Mouse (Mus musculus) layer of hippocampus, adult 2 months (tissue): Measurements from ENCODE around the gene Ddx49. TPM values are rescaled to one million over a fixed set of nuclear protein-coding genes. Genes with fewer than 3 reads are reported as not detected.

Experiments used
- DNase-seq, 2 experiments: peaks; one replicate each; pipeline ENCODE4 v3.0.0; 2022; ENCODE audit warnings: low spot score in 2 of 2
- H3K27ac ChIP-seq: fragments of 200-600 bp; 2 replicates; pipeline ENCODE4 v1.8.1; 2022
- H3K4me3 ChIP-seq: fragments of 200-600 bp; 2 replicates; pipeline ENCODE4 v1.8.1; 2022; ENCODE audit warnings: mild to moderate bottlenecking
- CTCF ChIP-seq: fragments of 200-600 bp; conservative IDR thresholded peaks from 2 replicates; pipeline ENCODE4 v1.8.1; 2022; ENCODE audit warnings: antibody characterized with exemption, mild to moderate bottlenecking, moderate library complexity
- total RNA-seq, 2 experiments: library from RNA; stranded (reverse); gene quantifications; 2 replicates each; pipeline ENCODE4 v1.2.3; 2021

Ddx49 gene
- total RNA-seq, 2 experiments from 2014 or later, result 45.5 to 52.1 TPM

DNA sequence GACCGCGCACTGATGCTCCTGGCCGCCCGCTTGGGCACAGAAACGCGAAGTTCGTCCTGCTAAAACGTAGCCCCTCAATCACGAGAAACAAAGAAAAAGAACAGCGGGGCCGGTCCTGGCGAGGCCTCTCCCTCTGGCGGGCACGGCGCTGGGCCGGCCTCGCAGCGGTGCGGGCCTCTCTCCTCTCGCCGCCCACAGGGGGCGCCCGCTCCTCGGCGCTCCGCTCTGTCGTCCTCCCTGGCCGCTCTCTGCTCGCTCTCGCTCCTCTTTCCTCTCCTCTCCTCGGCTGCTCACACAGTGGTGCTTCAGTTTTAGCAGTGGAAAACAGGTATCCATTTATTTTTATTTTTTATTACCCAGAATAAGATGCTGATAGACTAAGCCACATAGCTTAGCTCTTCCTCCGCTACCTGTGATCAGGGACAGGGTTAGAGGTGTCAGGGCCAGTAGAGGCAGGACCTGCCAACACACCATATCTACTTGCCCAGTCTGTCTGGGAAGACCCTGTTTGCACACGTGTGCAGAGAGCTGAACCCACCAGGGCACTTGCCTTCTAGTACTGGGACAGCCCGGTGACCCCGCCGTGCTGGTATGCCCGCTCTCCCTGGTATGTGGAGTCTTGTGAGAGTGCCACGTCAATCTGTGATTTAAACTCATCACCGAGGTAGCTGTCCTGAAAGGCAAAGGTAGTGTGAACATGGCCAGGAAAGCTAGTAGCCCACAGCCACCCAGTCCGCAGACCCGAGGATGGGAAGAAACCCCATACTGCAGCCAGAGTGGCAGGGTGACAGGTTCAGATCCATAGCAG lies 30.0 kb upstream of the Ddx49 start:
- peak; percentile 68 to 86 for DNase-seq
- Histone ChIP-seq H3K4me3 (no peak overlapping the region), H3K27ac (peak overlapping the region; percentile 77)
- peak; percentile 97 for TF ChIP-seq CTCF

DNA sequence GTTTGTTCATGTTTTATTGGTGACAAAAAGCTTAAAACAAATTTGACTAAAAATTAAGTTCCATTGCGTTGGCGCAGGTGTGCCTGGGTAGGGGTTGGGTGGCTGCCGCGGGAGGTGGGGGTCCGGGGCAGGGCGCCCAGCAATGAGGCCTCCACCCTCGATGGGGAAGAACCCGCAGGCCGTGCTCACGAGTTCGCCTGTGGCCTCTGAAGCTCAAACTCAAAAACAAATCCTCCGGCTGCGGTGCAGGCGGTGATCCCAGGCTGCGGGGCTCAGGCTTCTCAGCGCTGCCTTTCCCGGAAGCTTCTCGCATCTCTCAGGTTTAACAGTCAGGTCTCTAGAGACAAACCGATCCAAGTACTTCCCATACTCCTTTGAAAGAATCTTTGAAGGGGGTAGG lies 29.2 kb upstream of the Ddx49 start:
- peak overlapping the region; percentile 77 for H3K27ac ChIP-seq
- no peak for DNase-seq

DNA sequence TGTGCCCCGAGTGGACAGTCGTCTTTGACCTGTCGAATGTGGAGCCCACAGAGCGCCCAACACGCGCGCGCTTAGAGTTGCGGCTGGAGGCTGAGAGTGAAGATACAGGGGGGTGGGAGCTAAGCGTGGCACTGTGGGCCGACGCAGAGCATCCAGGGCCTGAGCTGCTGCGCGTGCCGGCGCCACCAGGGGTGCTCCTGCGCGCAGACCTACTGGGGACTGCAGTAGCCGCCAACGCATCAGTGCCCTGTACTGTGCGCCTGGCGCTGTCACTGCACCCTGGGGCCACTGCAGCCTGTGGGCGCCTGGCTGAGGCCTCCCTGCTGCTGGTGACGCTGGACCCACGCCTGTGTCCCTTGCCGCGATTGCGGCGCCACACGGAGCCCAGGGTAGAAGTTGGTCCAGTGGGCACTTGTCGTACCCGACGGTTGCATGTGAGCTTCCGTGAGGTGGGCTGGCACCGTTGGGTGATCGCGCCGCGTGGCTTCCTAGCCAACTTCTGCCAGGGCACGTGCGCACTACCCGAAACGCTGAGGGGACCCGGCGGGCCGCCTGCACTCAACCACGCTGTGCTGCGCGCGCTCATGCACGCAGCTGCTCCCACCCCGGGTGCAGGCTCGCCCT lies 28.6 kb upstream of the Ddx49 start:
- Histone ChIP-seq H3K4me3 (no peak overlapping the region), H3K27ac (peak overlapping the region; percentile 77)

More for the DNA sequence above, 29.2 kb upstream of the Ddx49 start:
- TF ChIP-seq CTCF, result no peak
- H3K4me3 ChIP-seq, result no peak overlapping the region

DNA sequence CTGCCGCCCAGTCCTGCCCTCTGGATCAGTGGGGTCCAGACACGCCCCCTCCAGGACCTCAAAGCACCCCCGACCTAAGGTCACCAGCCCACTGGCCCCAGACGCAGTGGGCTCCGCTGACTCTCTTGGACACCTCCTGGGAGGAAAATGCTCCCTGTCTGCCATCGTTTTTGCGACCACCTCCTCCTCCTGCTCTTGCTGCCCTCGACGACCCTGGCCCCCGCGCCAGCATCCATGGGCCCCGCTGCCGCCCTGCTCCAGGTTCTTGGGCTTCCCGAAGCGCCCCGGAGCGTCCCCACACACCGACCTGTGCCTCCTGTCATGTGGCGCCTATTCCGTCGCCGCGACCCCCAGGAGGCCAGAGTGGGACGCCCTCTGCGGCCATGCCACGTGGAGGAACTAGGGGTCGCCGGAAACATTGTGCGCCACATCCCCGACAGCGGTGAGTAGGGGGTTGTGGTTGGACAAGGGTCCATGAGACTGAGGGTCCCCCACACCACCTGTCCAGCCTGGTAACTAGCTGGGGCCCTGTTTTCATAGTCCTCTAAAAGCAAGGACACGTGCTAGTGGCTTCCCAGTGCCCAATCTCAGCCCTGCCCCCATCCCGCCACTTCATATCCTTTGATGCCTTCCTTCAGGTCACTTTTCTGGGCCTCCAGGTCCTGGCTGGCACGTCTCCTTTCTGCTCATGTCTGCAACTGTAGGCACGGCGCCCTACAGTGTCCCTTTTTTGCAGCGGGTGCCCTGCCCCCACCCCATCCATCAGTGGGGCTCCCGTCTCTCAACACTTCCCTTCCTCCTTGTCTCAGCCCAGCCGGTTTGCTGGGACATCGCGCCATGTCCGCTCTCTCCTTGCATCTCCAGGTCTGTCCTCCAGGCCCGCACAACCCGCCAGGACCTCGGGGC lies 27.8 kb upstream of the Ddx49 start:
- TF ChIP-seq CTCF, result no peak
- no peak for DNase-seq
- H3K27ac ChIP-seq, result peak overlapping the region; percentile 77
- H3K4me3 ChIP-seq, result no peak overlapping the region

More for the DNA sequence above, 28.6 kb upstream of the Ddx49 start:
- peak; percentile 77 for TF ChIP-seq CTCF
- peak in 1 of 2 experiments; percentile 68 for DNase-seq

DNA sequence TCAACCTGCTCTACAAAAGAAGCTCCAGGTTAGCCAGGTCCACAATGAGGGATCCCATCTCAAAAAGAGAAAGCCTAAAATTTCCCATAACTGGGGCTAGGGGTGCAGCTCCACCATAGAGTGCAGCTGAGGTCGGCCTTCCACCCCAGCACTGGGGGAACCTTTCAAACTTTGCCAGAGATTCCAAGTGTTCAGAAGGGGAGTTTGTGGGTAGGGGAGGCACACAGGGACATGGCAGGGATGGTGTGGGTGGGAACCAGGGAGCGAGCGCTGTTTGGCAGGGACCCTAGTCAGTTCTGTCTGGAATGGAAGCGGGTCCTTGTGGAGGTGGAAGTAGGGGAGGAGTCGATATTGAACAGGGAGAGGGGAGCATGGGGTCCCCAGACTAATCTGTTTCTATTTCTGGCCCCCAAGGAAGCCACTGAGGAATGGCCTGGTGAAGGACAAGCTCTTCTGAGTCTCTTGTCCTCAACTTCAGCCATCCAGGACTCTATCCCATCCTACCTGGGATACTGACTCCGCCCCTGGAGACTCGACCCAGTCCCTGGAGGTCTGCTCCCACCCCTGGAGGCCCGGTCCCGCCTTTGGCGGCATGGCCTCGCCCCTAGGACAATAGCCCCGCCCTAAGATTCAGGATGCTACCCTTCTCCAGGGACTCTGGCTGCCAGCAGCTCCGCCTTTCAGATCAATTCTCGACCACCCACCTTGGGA lies 27.0 kb upstream of the Ddx49 start, which contains the start of gene Gdf1:
TSS of gene Gdf1 (plus strand) at position 694 of the 711 bp plus-strand sequence.
- no peak for TF ChIP-seq CTCF
- no peak for DNase-seq
- H3K4me3 ChIP-seq, result no peak within 1 kb of the TSS
- H3K27ac ChIP-seq, result peak within 1 kb of the TSS; percentile 77

DNA sequence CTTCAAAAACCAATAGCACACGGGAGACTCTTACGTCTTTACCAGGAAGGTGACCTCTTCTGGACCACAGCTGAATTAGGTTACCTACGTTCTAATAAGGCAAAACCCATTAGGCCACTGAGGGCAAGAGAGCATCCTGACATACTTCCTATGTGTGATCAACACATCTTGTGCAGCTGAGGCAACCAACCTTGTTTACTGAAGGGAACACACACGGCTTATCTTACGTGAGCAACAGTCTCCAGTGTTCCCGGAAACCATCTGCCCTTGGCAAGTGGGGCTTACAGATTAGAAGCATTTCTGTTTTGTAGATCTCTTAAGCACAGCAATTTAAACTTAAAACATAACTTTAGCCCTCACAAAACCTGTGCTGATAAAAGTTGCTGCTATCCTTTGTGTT lies 25.2 kb upstream of the Ddx49 start:
- H3K27ac ChIP-seq, result peak overlapping the region; percentile 77
- H3K4me3 ChIP-seq, result no peak overlapping the region
- DNase-seq, result no peak
- TF ChIP-seq CTCF, result no peak

DNA sequence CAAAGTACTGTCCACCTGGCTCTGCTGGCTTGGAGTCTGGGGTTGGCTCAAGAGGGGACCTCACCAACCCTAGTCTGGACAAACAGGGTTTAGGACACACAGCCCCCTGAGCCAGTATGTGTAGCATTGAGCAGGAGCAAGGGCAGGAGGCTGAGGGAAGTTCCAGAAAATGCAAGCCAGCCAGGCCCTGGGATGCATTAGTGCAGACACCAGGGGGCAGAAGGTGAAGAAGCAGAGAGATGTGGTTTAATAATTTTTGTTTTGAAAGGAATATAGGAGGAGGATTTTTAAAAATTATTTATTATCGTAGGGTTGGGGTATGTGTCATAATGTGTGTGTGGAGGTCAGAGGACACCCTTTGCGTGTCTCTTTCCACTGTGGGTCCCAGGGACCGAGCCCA lies 21.4 kb upstream of the Ddx49 start:
- no peak overlapping the region for H3K4me3 ChIP-seq
- peak; percentile 38 for TF ChIP-seq CTCF
- DNase-seq, result no peak
- no peak overlapping the region for H3K27ac ChIP-seq

DNA sequence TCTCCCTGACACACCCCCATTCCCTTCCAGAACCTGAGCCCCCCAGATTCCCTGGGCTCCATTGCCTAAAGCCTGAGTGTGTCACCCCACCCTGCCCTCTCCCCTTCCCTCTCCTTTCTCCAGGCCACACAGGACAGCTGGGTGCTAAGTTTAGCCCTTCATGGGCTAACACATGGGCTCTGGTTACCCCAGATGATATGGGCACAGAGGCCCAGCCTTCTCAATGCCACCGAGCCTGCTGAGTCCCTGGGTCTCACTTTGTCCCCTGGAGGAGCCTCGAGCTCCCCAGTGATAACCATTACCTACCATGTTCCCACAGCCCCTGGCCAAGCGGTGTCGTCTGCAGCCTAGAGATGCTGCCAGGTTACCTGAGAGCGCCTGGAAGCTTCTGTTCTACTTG lies 15.6 kb upstream of the Ddx49 start:
- H3K4me3 ChIP-seq, result peak overlapping the region; percentile 91
- TF ChIP-seq CTCF, result no peak
- H3K27ac ChIP-seq, result peak overlapping the region; percentile 99
- DNase-seq, result no peak

DNA sequence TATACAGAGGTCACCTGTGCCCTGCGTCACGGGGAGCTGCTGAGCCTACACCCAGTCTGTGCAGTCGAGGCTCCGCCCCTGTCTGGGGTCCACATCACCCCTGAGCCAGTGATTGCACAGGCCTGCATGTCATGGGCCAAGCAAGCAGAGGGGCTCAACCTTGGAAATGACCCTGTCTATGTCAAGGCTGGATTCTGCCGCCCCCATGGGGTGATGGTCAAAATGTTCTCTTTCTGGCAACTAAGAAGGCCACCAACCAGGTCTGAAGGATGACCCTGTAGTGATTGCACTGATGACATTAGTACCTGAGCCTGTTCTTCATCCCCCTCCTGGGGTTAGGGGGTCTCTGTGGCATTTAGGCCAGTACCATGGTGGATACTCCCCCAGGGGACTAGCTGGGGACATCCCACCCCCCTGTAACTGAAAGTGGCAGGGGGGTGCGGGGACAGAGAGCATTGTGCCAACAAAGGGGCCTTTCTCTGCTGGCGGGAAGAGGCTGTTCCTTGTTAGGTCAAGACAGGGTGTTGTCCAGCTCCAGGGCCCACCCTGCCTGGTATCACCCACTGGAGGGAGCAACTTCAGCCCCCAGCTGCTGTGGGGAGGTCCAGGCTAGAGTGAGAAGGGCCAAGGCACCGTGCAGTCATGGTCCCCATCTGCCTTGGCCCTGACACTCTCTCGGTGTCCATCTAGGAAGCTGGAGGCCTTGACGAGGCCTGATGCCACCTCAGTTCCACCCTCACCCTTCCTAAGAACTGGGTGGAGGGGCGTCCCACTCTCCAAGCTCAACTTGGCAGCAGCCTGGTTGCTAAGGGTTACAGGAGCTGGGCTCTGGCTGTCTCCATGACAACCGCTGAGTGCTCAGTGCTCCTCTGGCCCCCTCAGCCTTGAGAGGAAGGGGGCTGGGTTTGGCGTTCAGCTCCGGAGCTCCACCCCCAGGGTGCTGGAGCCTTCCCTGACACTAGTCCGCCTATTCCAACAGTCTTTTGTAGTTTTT lies 14.5 kb upstream of the Ddx49 start:
- Histone ChIP-seq H3K27ac (peak overlapping the region; percentile 99), H3K4me3 (peak overlapping the region; percentile 91)
- DNase-seq, result peak; percentile 89 to 96
- no peak for TF ChIP-seq CTCF

DNA sequence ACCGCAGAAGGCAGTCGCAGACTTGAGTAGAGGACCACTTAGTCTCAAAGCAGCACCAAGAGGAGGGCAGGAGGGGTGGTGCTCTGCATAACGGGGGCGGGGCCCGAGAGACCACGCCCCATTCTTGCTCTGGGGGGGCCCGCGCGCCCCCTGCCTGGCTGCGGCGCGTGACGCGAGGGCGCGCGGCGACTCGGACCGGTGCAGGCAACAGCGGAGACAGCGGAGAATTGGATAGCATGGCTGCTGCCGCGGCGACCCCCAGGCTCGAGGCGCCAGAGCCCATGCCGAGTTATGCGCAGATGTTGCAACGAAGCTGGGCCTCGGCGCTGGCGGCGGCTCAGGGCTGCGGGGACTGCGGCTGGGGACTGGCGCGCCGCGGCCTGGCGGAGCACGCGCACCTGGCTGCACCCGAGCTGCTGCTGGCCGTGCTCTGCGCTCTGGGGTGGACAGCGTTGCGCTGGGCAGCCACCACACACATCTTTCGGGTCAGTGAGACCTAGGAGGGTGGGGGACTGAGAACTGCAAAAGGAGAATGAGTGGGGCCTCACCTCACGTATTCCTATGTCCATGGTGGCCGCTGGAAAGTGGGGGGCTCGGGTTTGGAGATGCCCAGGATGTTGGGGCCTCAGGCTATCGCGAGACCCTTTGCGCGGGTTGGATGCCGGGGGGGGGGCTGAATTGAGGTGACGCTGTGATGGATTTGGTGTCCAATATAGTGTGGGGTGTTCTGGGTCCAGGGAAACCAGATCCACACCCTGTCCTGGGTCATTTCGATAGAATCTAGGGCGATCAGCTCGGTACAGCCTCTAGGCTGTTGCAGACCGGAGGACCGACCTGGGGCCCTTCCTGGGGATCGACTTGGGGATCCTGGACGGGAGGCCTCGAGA lies 13.6 kb upstream of the Ddx49 start, which contains the start of gene Cers1:
TSS of gene Cers1 (plus strand) at position 152 of the 887 bp plus-strand sequence.
- DNase-seq, result peak; percentile 82 to 86
- peak within 1 kb of the TSS; percentile 91 for H3K4me3 ChIP-seq
- no peak for TF ChIP-seq CTCF
- H3K27ac ChIP-seq, result peak within 1 kb of the TSS; percentile 99
